Mouse (Mus musculus) left cerebral cortex, adult 2 months (tissue): Measurements from ENCODE around the gene Ppt2. TPM values are rescaled to one million over a fixed set of nuclear protein-coding genes. Genes with fewer than 3 reads are reported as not detected.
A peak's percentile ranks its signal among the peaks of the same experiment; 100 is the strongest.

Source experiments
- DNase-seq, 2 experiments: peaks; one replicate each; pipeline ENCODE4 v3.0.0; 2021 to 2022; ENCODE audit warnings: low spot score in 2 of 2, mixed read lengths in 1 of 2; ENCODE audit errors: extremely low spot score in 1 of 2
- H3K27ac ChIP-seq: fragments of 200-600 bp; 2 replicates; pipeline ENCODE4 v1.8.1; 2022
- H3K4me3 ChIP-seq: fragments of 200-600 bp; 2 replicates; pipeline ENCODE4 v1.8.1; 2022
- CTCF ChIP-seq: fragments of 200-600 bp; IDR thresholded peaks from 2 replicates; pipeline ENCODE4 v1.8.1; 2022; ENCODE audit warnings: antibody characterized with exemption, mild to moderate bottlenecking, moderate library complexity
- intact Hi-C: fragments of 180-260 bp; cut with DNase I; formaldehyde crosslinking; loops from one replicate; pipeline ENCODE4 v1.15.1; 2025
- total RNA-seq, 2 experiments: library from RNA; stranded (reverse); gene quantifications; 2 replicates each; pipeline ENCODE4 v1.2.3; 2021

Ppt2 gene
- total RNA-seq, 2 experiments from 2014 or later: 47.3 to 48.6 TPM

DNA sequence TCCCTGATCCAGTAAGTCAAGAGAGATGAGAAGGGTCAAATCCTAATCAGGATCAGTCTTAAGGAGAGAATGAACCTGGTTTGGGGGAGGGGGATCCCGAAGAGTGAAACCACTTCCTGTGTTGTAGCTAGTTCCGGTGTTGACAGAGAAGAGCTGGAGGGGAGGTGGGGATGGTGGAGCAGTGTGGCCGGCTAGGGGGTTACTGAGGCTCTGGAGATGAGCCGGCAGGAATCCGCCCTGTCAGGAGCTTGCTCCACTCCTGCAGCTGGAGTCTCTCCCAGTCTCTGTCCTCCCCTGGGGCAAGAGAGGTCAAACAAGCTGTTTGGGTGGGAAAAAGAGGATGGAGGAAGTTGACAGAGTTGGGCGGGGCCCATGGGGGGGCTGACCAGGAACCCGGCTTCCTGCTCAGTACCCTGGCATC is 38.6 kb downstream of the Ppt2 start, which contains the start of gene Gpsm3:
Gene Gpsm3 (plus strand): TSS at position 126 of the 421 bp plus-strand sequence.
- Histone ChIP-seq H3K27ac (peak within 1 kb of the TSS; percentile 53), H3K4me3 (no peak within 1 kb of the TSS; the same call in 1 of the 2 replicates)
- intact Hi-C loops: loop anchor here (5.0 kb wide), 2 partner anchors 467 to 557 kb away; partner anchors contain the start of genes Brd2, Rxrb and Slc39a7
- DNase-seq: peak in 1 of 2 experiments; percentile 20
- TF ChIP-seq CTCF: no peak

DNA sequence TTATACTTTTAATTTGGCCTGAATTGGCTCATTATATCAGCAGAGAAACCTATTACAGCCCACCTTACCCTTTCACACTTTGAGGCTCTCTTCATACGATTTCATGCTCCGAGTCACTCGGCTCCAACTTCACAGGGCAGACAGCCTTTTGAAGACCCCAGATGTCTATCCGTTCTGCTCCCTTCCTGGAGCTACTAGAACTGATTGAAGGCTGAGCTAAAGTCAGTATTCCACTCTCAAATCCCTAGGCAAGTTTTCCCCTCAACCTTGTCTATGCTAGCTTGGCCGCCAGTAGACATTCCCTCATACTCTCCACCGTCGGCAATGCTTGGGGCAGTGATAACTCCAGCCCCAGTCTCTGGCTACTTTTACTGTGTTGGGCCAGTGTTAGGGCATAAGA is 39.1 kb downstream of the Ppt2 start:
- intact Hi-C loops: loop anchor here (5.0 kb wide), 1 partner anchor 467 kb away; the partner anchor contains the start of gene Brd2
- DNase-seq: no peak
- Histone ChIP-seq H3K4me3 (no peak overlapping the region), H3K27ac (no peak overlapping the region)
- no peak for TF ChIP-seq CTCF

DNA sequence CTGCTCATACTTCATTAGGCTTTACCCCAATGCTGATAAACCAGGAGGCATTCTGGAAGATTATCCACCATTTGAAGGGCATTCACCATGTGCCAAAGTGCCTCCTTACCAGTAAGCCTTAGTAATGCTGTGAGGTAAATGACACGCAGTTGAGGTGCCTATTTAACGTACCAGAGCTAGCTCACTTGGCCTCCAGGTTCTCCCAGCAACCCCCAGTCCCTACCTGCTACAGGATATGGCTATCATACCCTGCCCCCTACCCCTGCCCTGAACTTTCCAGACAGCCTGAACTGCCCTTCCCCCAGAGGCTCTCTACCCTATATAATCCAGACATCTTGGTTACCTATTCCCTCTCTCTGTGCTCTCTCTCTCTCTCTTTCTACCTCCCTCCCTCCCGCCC is 39.5 kb downstream of the Ppt2 start:
- intact Hi-C loops: loop anchor here (5.0 kb wide), 1 partner anchor 466 kb away; the partner anchor contains the start of gene Brd2
- Histone ChIP-seq H3K27ac (no peak overlapping the region), H3K4me3 (no peak overlapping the region)
- TF ChIP-seq CTCF: no peak
- DNase-seq: no peak

DNA sequence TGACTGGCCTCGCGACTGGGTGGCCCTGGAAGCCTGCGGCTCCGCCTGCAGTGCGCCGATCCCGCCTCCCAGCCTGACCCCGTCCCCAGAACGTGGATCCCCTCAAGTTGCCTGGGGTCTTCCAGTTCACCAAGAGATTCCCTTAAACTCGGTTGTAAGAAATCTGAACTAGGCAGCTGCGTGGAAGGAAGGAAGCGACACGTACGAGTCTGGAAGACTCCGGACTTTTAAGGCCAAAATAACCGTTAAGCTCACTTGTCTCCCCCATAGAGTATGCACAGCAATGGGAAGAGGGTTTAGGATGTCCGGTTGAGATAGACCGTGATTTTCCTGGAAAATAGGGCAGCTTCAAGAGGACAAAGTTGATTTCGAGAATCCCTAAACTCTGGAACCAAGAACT is 40.5 kb downstream of the Ppt2 start:
- intact Hi-C loops: loop anchor here (5.0 kb wide), 1 partner anchor 466 kb away; the partner anchor contains the start of gene Brd2
- no peak for DNase-seq
- no peak for TF ChIP-seq CTCF
- Histone ChIP-seq H3K27ac (peak overlapping the region; percentile 98), H3K4me3 (peak overlapping the region; percentile 94)

DNA sequence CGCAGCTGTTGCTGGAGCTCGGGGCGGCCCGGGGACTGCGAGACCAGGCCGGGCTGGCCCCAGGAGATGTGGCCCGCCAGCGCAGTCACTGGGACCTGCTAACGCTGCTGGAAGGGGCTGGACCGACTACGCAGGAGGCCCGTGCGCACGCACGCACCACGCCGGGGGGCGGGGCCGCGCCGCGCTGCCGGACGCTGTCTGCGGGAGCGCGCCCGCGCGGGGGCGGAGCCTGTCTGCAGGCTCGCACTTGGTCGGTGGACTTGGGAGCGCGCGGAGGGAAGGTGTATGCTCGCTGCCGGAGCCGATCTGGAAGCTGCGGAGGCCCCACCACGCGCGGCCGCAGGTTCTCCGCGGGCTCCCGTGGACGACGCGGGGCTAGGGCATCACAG is 40.9 kb downstream of the Ppt2 start:
- intact Hi-C loops: loop anchor here (5.0 kb wide), 1 partner anchor 465 kb away; the partner anchor contains the start of gene Brd2
- H3K4me3 ChIP-seq: peak overlapping the region; percentile 94
- H3K27ac ChIP-seq: peak overlapping the region; percentile 98
- no peak for TF ChIP-seq CTCF
- DNase-seq: peak; percentile 98 to 99

DNA sequence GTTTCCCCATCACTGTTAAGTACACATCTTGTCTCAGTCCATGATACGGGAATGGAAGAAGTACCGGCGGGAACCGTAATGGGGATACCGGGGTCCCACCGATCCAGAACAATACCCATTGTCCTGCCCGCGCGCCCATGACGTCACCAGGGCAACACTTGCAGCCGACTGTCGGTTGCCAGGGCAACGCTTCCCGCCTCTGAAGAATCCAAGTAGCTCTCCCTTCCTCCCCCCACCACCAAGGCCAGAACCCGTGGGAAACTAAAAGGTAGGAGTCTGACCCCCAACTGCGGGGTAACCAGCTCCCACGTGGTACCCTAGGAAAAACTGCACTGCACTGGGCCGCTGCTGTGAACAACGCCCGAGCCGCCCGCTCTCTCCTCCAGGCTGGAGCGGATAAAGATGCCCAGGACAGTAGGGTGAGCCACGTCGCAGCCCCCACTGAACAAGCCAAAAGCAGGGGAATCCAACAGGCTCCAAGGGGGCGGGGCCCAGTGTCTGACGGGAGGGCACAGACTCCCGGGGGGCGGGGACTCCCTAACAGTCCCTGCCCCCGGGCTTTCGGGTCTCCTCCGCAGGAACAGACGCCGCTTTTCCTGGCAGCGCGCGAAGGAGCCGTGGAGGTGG is 41.4 kb downstream of the Ppt2 start:
- Histone ChIP-seq H3K4me3 (peak overlapping the region; percentile 94), H3K27ac (peak overlapping the region; percentile 98)
- intact Hi-C loops: loop anchor here (5.0 kb wide), 1 partner anchor 465 kb away; the partner anchor contains the start of gene Brd2
- TF ChIP-seq CTCF: no peak
- peak; percentile 86 to 88 for DNase-seq

DNA sequence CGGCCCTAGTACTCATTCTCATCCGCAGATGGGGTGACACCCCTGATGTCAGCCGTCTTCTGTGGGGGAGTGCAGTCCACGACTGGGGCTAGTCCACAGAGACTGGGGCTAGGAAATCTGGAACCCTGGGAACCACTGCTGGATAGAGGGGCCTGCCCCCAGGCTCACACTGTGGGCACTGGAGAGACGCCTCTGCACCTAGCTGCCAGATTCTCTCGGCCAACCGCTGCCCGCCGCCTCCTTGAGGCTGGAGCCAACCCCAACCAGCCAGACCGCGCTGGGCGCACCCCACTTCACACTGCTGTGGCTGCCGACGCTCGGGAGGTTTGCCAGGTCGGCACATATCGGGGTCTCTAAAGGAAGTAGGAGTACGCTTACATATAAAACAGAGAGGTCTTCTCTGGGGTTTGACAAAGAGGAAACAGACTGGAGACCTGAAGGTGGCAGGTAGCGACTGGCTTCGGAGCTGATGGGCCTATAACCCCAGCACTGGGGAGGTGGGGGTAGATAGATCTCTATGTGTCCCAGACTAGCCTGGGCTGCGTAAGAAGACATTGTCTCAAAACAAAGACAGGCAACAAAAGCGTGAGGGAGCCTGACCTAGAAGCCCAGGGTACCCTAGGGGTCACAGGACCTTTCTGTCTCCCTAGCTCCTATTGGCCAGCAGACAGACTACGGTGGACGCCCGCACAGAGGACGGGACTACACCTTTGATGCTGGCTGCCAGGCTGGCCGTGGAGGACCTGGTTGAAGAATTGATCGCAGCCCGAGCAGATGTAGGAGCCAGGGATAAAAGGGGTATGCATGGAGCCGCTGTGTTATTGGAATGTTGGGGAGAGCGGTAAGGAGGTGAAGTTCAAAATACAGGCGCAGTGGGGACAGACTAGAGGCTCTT is 42.2 kb downstream of the Ppt2 start:
- DNase-seq: peak in 1 of 2 experiments; percentile 33
- TF ChIP-seq CTCF: no peak
- Histone ChIP-seq H3K4me3 (peak overlapping the region; percentile 94), H3K27ac (peak overlapping the region; percentile 98)
- intact Hi-C loops: loop anchor here (5.0 kb wide), 1 partner anchor 464 kb away; the partner anchor contains the start of gene Brd2

DNA sequence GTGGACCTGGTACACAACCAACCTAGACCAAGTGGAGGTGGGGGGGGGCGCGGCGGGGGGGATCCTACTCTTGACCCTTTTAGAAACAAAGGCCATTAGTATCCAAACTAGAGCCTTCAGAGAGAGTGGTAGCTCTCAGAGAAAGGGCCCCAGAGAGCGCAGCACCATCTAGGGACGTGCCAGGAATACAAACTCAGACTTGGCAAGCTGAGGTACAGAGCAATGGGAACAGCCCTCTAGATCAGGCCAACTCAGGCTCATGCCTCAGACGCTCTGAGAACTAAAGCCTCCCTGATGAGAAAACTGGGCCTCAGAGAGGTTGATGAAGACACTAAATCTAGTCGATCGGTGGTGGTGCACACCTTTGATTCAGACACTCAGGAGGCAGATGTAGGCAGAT is 43.2 kb downstream of the Ppt2 start:
- intact Hi-C loops: loop anchor here (5.0 kb wide), 1 partner anchor 463 kb away; the partner anchor contains the start of gene Brd2
- H3K4me3 ChIP-seq: no peak overlapping the region
- no peak for TF ChIP-seq CTCF
- DNase-seq: peak in 1 of 2 experiments; percentile 31
- no peak overlapping the region for H3K27ac ChIP-seq

DNA sequence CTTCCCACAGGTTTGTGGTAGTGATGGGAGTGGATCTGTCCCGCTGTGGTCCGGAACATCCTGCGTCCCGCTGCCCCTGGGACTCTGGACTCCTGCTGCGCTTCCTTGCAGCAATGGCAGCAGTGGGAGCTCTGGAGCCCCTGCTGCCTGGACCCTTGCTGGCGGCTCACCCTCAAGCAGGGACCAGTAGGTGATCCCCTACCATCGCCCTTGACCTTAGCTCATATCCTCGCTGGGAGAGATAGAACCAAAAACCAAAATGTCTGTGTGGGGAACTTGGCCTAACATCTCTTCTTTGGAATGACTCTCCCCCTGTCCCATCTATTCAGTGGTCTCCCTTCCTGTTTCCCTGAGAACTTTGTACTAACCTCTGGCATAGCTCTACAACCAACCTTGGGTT is 44.5 kb downstream of the Ppt2 start:
- DNase-seq: no peak
- Histone ChIP-seq H3K27ac (no peak overlapping the region), H3K4me3 (no peak overlapping the region)
- intact Hi-C loops: no loop called here
- no peak for TF ChIP-seq CTCF

DNA sequence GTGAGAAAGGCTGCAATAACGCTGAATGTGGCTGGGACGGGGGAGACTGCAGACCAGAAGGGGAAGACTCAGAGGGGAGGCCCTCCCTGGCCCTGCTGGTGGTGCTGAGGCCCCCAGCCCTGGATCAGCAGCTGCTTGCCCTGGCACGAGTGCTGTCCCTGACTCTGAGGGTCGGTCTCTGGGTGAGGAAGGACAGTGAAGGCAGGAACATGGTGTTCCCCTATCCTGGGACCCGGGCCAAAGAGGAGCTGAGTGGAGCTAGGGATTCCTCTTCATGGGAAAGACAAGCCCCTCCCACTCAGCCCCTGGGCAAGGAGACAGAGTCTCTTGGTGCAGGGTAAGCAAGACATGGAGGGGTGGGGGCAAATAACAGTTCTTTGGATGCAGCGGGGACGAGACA is 44.9 kb downstream of the Ppt2 start:
- TF ChIP-seq CTCF: no peak
- Histone ChIP-seq H3K4me3 (no peak overlapping the region), H3K27ac (no peak overlapping the region)
- DNase-seq: no peak
- intact Hi-C loops: no loop called here

DNA sequence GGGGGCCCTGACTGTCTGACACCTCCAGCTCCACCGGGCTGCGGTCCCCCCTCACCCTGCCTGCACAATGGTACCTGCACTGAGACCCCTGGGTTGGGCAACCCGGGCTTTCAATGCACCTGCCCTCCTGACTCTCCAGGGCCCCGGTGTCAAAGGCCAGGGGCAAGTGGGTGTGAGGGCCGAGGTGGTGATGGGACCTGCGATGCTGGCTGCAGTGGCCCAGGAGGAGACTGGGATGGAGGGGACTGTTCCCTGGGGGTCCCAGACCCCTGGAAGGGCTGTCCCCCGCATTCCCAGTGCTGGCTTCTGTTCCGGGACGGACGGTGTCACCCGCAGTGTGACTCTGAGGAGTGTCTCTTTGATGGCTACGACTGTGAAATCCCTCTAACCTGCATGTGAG is 45.8 kb downstream of the Ppt2 start:
- DNase-seq: no peak
- no peak for TF ChIP-seq CTCF
- Histone ChIP-seq H3K27ac (no peak overlapping the region), H3K4me3 (no peak overlapping the region)
- intact Hi-C loops: no loop called here

DNA sequence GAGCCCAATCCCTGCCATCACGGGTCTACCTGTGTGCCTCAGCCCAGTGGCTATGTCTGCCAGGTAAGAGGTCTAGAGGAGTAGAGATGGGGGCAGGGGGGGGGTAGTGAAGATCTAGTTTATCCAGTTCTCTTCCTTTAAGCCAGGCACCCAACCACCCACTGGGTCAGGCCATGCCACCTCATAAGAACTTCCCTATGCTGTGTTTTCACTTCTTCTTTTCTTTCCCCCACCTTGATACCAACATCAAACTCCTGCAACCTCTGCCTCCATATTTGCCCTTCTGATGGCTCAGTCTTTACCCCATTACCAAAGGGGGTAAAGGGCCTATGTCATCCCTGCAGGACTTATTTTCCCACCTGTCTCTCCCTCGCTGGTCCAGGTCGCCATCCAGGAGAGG is 50.2 kb downstream of the Ppt2 start:
- H3K4me3 ChIP-seq: no peak overlapping the region
- TF ChIP-seq CTCF: no peak
- intact Hi-C loops: no loop called here
- H3K27ac ChIP-seq: no peak overlapping the region
- DNase-seq: no peak
